Mouse (Mus musculus) right cerebral cortex, postnatal 25 days (tissue): Measurements from ENCODE around the gene 4930469K13Rik.
A peak's percentile ranks its signal among the peaks of the same experiment; 100 is the strongest.

ENCODE experiments used
- DNase-seq: peaks from one replicate; pipeline ENCODE4 v3.0.0; 2022

4930469K13Rik gene

GRCm38 (mm10) chr11:34034794-34035193 lies 63.6 kb downstream of the 4930469K13Rik start:
- DNase-seq, result no peak

GRCm38 (mm10) chr11:34034008-34034505 lies 64.3 kb downstream of the 4930469K13Rik start:
- DNase-seq, result peak; percentile 15

DNA sequence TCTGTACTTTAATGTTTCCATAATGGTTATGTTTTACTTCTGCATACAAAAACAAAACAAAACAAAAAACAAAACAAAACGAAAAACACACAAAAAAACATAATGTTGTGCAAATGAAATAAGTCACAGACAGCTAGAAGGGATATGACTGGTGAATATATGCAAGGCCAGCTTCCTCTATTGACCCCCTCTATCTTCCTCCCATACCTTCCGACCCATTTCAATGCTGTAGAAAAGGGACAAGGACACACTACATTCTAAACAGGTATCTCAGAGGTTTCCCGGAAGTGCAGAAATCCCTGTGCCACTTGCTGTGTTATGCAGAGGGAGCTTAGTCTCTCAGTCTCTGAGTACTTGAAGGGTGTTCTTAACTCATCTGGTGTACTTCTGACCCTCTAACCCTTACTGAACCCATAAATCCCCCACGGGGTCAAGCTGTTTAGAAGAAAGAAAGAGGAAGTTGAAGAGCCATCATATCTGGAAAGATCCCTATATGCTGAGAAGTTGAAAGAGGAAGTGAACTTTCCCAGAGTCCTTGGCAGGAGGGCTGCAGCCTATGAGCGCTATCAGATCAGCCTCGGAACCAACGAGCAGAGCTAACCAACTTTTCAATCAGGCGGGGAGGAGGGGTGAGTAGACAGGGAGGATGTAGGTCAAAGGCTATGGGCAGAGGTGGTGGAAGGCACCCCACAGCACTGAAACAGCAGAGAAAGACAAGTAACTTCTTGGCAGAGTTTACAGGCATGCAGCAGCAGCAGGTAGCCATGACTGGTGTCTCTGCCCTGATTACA lies 67.1 kb downstream of the 4930469K13Rik start:
- no peak for DNase-seq

GRCm38 (mm10) chr11:34029658-34030057 lies 68.7 kb downstream of the 4930469K13Rik start:
- DNase-seq, result no peak

- DNase-seq, result no peak
Measured at GRCm38 (mm10) chr11:34025091-34025490, 73.3 kb downstream of the 4930469K13Rik start.

GRCm38 (mm10) chr11:34012007-34012652 lies 86.2 kb downstream of the 4930469K13Rik start:
- DNase-seq, result no peak

DNA sequence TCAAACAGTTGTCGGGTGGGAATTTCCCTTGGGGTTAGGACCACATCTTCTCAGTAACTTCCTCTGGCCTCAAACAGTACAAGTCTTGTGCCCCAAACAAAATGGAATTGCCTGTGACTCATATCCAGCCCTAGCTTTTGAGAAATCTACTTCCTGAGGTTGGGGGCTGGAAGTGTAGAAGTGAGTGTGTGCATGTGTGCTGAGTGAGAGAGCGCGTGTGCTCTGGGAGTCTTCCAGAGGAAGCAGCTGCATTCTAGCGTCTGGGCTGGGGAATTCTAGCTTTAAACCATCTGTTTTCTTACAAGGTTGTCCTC lies 87.5 kb downstream of the 4930469K13Rik start:
- peak; percentile 36 for DNase-seq

DNA sequence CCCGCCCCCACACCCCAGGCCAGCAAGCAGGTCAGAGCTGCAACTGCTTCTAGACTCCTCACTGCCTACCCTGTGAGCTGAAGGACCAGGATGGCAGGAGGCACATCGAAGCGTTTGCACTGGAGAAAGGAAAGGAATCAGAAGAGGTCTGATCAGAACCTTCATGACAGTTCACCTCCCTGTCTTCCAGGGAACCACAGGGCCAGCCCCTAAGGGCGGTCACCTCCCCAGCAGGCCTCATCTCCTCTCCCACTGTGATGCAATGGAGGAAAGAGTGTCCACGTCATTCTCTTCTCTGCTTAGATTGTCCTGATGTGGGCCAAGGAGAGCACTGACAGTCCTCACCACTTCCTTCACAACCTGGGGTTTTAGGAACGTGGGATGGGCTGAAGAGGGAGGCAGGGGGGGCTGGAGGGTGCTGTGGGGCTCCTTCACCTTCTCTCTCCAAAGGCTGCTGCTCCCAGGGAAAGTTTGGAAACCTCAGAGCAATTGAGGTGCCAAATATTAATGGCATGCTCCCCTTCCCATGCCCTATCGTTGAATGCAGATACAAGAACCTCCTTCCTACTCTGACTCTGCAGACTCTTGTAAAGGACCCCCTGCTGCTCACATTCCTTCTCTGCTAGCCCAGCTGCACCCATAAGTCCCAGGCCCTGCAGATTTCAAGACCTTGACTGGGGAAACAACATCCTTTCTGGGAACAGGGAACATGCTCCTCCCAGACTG lies 88.1 kb downstream of the 4930469K13Rik start:
- DNase-seq, result no peak

- no peak for DNase-seq
Measured at GRCm38 (mm10) chr11:34009316-34010087, 88.9 kb downstream of the 4930469K13Rik start.

GRCm38 (mm10) chr11:34008702-34009101 lies 89.7 kb downstream of the 4930469K13Rik start:
- DNase-seq, result peak; percentile 34

GRCm38 (mm10) chr11:34008214-34008613 lies 90.1 kb downstream of the 4930469K13Rik start:
- no peak for DNase-seq

DNA sequence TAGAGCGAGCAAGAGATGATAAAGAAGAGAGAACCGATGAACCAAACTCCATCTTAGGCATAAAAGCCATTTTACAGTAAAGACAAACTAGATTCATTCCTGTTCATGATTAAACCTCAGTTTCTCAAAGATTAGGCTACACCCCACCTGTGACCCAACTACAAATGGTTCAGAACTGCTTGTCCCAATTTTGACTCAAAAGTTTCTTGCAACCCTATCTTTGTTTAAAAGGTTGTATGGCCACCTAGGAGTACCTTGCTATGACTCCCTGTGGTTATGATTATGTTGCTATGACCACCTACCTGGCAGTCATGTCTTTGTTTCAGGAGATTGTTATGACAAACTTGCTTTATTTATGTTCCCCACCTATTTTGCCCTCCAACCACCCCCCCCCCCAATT lies 90.7 kb downstream of the 4930469K13Rik start:
- DNase-seq, result no peak

- DNase-seq, result no peak
Measured at GRCm38 (mm10) chr11:34002593-34002965, 95.8 kb downstream of the 4930469K13Rik start.

GRCm38 (mm10) chr11:34001938-34002592 lies 96.3 kb downstream of the 4930469K13Rik start:
- peak; percentile 44 for DNase-seq

GRCm38 (mm10) chr11:34000416-34000815 lies 97.9 kb downstream of the 4930469K13Rik start:
- no peak for DNase-seq

DNA sequence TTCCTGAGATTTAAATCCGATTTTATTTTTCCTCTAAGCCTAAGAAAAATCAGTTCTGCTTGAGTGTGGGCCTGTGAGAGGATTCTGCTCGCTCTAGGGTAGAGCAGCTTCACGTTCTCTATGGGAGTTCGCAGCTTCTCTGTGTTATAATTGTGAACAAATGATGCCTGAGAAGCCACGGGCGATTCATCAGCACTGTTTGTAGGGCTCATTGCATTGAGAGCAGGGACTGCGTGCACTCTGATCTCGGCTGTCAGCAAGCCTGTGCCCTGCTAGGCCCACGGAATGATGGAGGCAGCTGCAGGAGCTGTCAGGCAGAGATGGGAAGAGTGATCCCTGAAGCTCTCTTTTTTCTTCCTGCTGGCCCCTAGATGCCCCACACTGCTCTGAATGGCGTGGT lies 100.1 kb downstream of the 4930469K13Rik start:
- DNase-seq, result no peak

DNA sequence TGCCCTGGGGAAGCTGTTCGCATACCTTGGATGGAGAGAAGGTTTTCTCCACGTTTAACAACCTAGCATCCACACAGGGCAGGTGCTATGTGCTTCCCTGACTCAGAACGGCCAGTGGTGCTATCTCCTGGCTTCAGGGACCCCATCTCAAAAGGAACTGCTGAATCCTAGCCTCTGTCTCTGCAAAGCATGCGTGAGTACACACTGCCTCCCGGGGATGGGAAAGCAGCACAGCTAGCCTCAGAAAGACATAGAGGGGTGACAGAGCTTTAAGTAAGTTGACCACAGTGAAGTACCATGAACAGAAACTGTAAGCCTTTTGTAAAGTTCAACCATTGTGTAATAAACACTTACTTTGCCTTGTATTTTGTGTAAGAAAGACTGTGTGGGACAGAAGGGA lies 104.9 kb downstream of the 4930469K13Rik start:
- DNase-seq, result no peak

DNA sequence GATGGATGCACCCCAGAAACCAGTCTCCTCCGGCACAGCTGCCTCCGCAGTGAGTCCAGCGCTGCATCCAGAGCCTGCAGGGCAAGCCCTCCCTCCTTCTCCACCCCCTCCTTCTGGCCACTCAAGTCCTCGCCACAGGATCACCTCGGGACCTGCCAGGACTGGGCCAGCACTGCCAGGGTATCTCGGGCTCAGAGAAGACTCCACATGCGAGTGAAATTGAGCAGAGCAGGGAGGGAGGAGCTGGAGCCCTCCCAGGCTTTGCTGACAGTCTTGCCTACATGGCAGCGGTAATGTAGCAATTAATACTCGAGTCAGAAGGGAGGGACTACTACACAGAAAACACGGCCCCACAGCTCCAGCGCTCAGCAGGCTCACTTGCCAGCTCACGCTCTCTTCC lies 105.4 kb downstream of the 4930469K13Rik start, which contains the start of gene Kcnip1:
Gene Kcnip1 (minus strand): TSS at position 215 of the 400 bp plus-strand sequence.
- DNase-seq, result no peak

GRCm38 (mm10) chr11:33990002-33990401 lies 108.4 kb downstream of the 4930469K13Rik start:
- DNase-seq, result no peak

DNA sequence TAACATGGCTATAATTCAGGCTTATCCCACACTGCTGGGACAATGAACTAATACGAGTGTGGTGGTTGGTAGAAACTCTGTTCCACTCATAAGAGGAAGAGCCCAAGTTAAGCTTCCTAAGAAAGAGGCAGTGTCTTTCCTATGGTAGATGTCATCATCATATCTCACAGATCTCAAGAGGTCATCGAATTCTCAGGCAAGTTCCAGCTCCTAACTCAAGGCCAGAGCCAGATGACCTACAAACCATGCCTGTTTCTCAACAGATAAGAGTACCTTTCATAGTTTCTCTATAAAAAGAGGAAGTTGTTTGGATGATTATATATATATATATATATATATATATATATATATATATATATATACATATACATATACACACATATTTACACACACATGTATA lies 111.8 kb downstream of the 4930469K13Rik start:
- no peak for DNase-seq

- no peak for DNase-seq
Measured at GRCm38 (mm10) chr11:33980146-33980545, 118.2 kb downstream of the 4930469K13Rik start.

GRCm38 (mm10) chr11:33975121-33975520 lies 123.2 kb downstream of the 4930469K13Rik start:
- no peak for DNase-seq
